Mouse (Mus musculus): ENCODE data around the gene Mtor.
A peak's percentile ranks its signal among the peaks of the same experiment; 100 is the strongest.

Mtor gene

GRCm38 (mm10) chr4:148601871-148602270 is 153.5 kb downstream of the Mtor start:
- DNase-seq, result no peak

- no peak for DNase-seq
These were observed 154.1 kb downstream of the Mtor start, which contains the start of gene Masp2 for GRCm38 (mm10) chr4:148602357-148603120. Gene Masp2 (plus strand): TSS chr4:148602554.

GRCm38 (mm10) chr4:148603376-148604139 is 155.1 kb downstream of the Mtor start:
- no peak for DNase-seq

GRCm38 (mm10) chr4:148604141-148604540 is 155.7 kb downstream of the Mtor start:
- DNase-seq, result no peak

DNA sequence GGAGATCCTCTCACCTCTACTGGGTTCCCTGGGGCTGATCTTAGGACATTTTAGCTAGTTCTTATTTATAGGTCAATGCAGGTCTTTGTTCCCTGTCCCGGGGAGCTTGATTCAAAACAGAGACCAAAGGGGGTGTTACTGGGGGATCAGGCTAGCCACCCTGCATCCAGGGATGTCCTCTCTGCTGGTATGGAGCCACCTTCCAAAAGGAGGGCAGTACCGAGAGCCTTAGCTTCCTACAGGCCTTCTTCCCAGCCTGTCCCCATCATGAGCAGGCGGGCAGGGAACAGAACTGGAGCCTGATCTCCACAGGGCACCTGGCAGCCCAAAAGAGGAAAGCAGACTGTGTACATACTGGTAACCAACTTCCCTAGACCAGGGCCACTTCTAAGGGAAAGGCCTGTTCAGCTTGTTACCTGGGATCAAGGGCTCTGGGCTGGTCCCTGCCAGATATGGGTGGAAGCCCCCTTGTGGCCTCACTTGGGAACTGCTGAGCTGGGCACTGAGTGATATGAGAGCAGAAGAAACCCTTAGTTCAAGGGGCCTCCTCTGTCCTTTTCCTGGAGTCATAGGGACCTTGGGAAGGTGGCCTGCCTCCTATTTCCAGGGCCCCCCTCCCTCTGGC is 156.2 kb downstream of the Mtor start:
- peak; percentile 71 for DNase-seq
